ENCODE assay signal across 25 mouse cellular contexts in the genomic region with DNA sequence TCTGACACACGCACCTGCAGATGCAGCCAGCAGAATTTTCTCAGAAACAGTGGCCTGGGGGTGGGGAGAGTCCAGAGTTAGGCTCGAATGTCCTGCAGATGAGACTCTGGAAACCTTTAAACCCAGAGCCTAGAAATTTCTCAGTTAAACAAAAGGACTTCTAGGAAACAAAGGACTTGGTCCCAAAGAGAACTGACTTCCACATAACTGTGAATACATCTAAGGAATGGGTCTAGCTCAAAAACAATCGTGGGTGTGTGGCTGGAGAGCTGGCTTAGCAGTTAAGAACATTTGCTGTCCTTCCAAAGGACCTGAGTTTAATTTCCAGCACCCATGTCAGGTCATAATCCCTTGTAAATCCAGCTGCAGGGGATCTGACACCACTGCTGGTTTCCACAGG. TPM values are rescaled to one million over a fixed set of nuclear protein-coding genes. Genes with fewer than 3 reads are reported as not detected.
"Had no signal": no experiment of that assay in that cellular context is flagged by ENCODE, and none has a peak within 500 bp of the region (broad histone marks: within the 10 kb centered on the region; RNA-seq: fewer than 3 reads in every experiment).

No protein-coding gene starts in this region.

- ATAC-seq: midbrain, embryonic 13.5 days; midbrain, embryonic 15.5 days had no signal

- H3K9ac ChIP-seq: lung, embryonic 14.5 days; midbrain, embryonic 13.5 days; midbrain, embryonic 15.5 days; neural tube, embryonic 13.5 days; neural tube, embryonic 15.5 days had no signal

- H3K4me1 ChIP-seq: midbrain, embryonic 10.5 days; midbrain, embryonic 13.5 days; midbrain, embryonic 15.5 days; neural tube, embryonic 13.5 days; neural tube, embryonic 15.5 days had no signal

- DNase-seq: lung, adult 18-20 months; lung, embryonic 14.5 days; lung, postnatal 10 days; lung, postnatal 4 days; retina, postnatal 1 day; right cerebral cortex, adult 18-20 months; right cerebral cortex, postnatal 25 days; right cerebral cortex, postnatal 4 days; spleen, adult 18-20 months; thymus, adult 18-20 months; thymus, postnatal 14 days; thymus, postnatal 36 days had no signal

- H3K27me3 ChIP-seq: midbrain, embryonic 13.5 days; midbrain, embryonic 15.5 days; neural tube, embryonic 13.5 days; neural tube, embryonic 15.5 days had no signal

- H3K36me3 ChIP-seq: midbrain, embryonic 10.5 days; midbrain, embryonic 13.5 days; midbrain, embryonic 15.5 days; neural tube, embryonic 13.5 days; neural tube, embryonic 15.5 days had no signal

- H3K9me3 ChIP-seq: midbrain, embryonic 13.5 days; midbrain, embryonic 15.5 days; neural tube, embryonic 13.5 days; neural tube, embryonic 15.5 days had no signal

- H3K4me2 ChIP-seq: lung, embryonic 14.5 days; midbrain, embryonic 13.5 days; midbrain, embryonic 15.5 days; neural tube, embryonic 13.5 days; neural tube, embryonic 15.5 days had no signal

- H3K4me3 ChIP-seq: midbrain, embryonic 10.5 days; midbrain, embryonic 13.5 days; midbrain, embryonic 15.5 days; myocyte; neural tube, embryonic 13.5 days; neural tube, embryonic 15.5 days had no signal

- H3K27ac ChIP-seq: midbrain, embryonic 10.5 days; midbrain, embryonic 13.5 days; midbrain, embryonic 15.5 days; neural tube, embryonic 13.5 days; neural tube, embryonic 15.5 days had no signal

RNA-seq across cellular contexts. Expression of gene H2al2a, which starts 18.8 kb away (rescaled TPM):
- polyA plus RNA-seq: liver, embryonic 16.5 days; lung, embryonic 14.5 days; lung, embryonic 16.5 days; midbrain, embryonic 10.5 days; midbrain, embryonic 13.5 days; midbrain, embryonic 15.5 days; myocyte; neural tube, embryonic 11.5 days; neural tube, embryonic 13.5 days; neural tube, embryonic 15.5 days; small intestine, adult 2 months; stomach, embryonic 14.5 days; stomach, embryonic 16.5 days; thymus, postnatal 0 days had no signal
